Comparison of ENCODE assay signal across 8 mouse cellular contexts in genomic region chr5:148885821-148886609, GRCm38 (mm10). TPM values are rescaled to one million over a fixed set of nuclear protein-coding genes. Genes with fewer than 3 reads are reported as not detected.
DNase-seq lines count a peak whose midpoint lies in the region; ATAC-seq lines count a peak whose summit lies in the region.

No protein-coding gene starts in this region.

- H3K4me3 ChIP-seq in embryonic facial prominence, embryonic 11.5 days (ENCODE audit: low read depth, low read length), result no peak overlapping the region
- H3K4me3 ChIP-seq in intestine, embryonic 16.5 days (ENCODE audit: low read length), result peak overlapping the region; percentile 2; the same call in 1 of the 2 replicates
- H3K4me3 ChIP-seq in lung, embryonic 15.5 days, result peak overlapping the region; percentile 14; the same call in 1 of the 2 replicates
- no peak overlapping the region for H3K4me3 ChIP-seq in stomach, embryonic 14.5 days (ENCODE audit: low read depth, low read length)

- H3K36me3 ChIP-seq in embryonic facial prominence, embryonic 11.5 days (replicated peaks; ENCODE audit: control insufficient read depth, insufficient read depth, low read depth, low read length), result peaks cover 4% of the 10 kb centered on the region
- H3K36me3 ChIP-seq in intestine, embryonic 16.5 days (ENCODE audit: control insufficient read depth, insufficient read depth, low read length), result peaks cover 3% of the 10 kb centered on the region; the same call in 1 of the 2 replicates
- H3K36me3 ChIP-seq in lung, embryonic 15.5 days, result peaks cover 8% of the 10 kb centered on the region
- H3K36me3 ChIP-seq in stomach, embryonic 14.5 days (ENCODE audit: control insufficient read depth, insufficient read depth, low read length), result peaks cover 10% of the 10 kb centered on the region; the same call in 1 of the 2 replicates

- H3K9ac ChIP-seq in embryonic facial prominence, embryonic 11.5 days (replicated peaks; ENCODE audit: low read length), result 0 out of 2 replicates have a peak overlapping the region, but pooled peaks have one; percentile 34
- 0 out of 2 replicates have a peak overlapping the region, but pooled peaks have one; percentile 1 for H3K9ac ChIP-seq in intestine, embryonic 16.5 days (ENCODE audit: low read depth, low read length)
- no peak overlapping the region for H3K9ac ChIP-seq in lung, embryonic 15.5 days
- no peak overlapping the region for H3K9ac ChIP-seq in stomach, embryonic 14.5 days (replicated peaks; ENCODE audit: low read depth, low read length)

- peak; percentile 20 to 24 for DNase-seq in adrenal gland, postnatal 36 days
- DNase-seq in adrenal gland, adult 8-10 months, result no peak
- DNase-seq in embryonic facial prominence, embryonic 11.5 days (ENCODE audit: low spot score), result peak; percentile 90
- no peak for DNase-seq in gastrocnemius, postnatal 10 days
- no peak for DNase-seq in left cerebral cortex, postnatal 4 days

- ATAC-seq in embryonic facial prominence, embryonic 11.5 days (replicated peaks; ENCODE audit: insufficient number of reproducible peaks, low FRiP score, low TSS enrichment, low read depth), result peak; percentile 97
- ATAC-seq in intestine, embryonic 16.5 days, result peak; percentile 99
- peak; percentile 95 for ATAC-seq in lung, embryonic 15.5 days (ENCODE audit: borderline replicate concordance, extremely low read depth, low FRiP score, low TSS enrichment)
- ATAC-seq in stomach, embryonic 14.5 days (ENCODE audit: insufficient number of reproducible peaks, insufficient read depth, low FRiP score, low read depth), result peak; percentile 92

- no peaks in the 10 kb centered on the region for H3K27me3 ChIP-seq in embryonic facial prominence, embryonic 11.5 days (ENCODE audit: control insufficient read depth, insufficient read depth, low read length)
- H3K27me3 ChIP-seq in intestine, embryonic 16.5 days (replicated peaks; ENCODE audit: control insufficient read depth, insufficient read depth, low read length), result no peaks in the 10 kb centered on the region
- H3K27me3 ChIP-seq in lung, embryonic 15.5 days, result no peaks in the 10 kb centered on the region
- H3K27me3 ChIP-seq in stomach, embryonic 14.5 days (ENCODE audit: control insufficient read depth, insufficient read depth, low read length), result no peaks in the 10 kb centered on the region

- H3K4me2 ChIP-seq in embryonic facial prominence, embryonic 11.5 days (ENCODE audit: low read depth, low read length), result peak overlapping the region; percentile 32; the same call in 1 of the 2 replicates
- peak overlapping the region; percentile 40 for H3K4me2 ChIP-seq in intestine, embryonic 16.5 days (ENCODE audit: low read depth, low read length)
- H3K4me2 ChIP-seq in lung, embryonic 15.5 days, result peak overlapping the region; percentile 41
- 0 out of 2 replicates have a peak overlapping the region, but pooled peaks have one; percentile 10 for H3K4me2 ChIP-seq in stomach, embryonic 14.5 days (replicated peaks; ENCODE audit: low read depth, low read length)

- H3K27ac ChIP-seq in embryonic facial prominence, embryonic 11.5 days (replicated peaks; ENCODE audit: low read depth, low read length), result no peak overlapping the region
- H3K27ac ChIP-seq in intestine, embryonic 16.5 days (ENCODE audit: low read length), result no peak overlapping the region
- no peak overlapping the region for H3K27ac ChIP-seq in lung, embryonic 15.5 days
- no peak overlapping the region for H3K27ac ChIP-seq in stomach, embryonic 14.5 days (ENCODE audit: low read length)

- intact Hi-C loops in left cerebral cortex, postnatal 4 days (cut with DNase I), result no loop called here

- no peaks in the 10 kb centered on the region for H3K9me3 ChIP-seq in embryonic facial prominence, embryonic 11.5 days (replicated peaks; ENCODE audit: control insufficient read depth, low read length)
- H3K9me3 ChIP-seq in intestine, embryonic 16.5 days (ENCODE audit: control insufficient read depth, low read length), result no peaks in the 10 kb centered on the region
- no peaks in the 10 kb centered on the region for H3K9me3 ChIP-seq in lung, embryonic 15.5 days
- H3K9me3 ChIP-seq in stomach, embryonic 14.5 days (ENCODE audit: control insufficient read depth, low read depth, low read length), result no peaks in the 10 kb centered on the region

- no peaks in the 10 kb centered on the region for H3K4me1 ChIP-seq in embryonic facial prominence, embryonic 11.5 days (ENCODE audit: control insufficient read depth, insufficient read depth, low read length)
- H3K4me1 ChIP-seq in intestine, embryonic 16.5 days (ENCODE audit: control insufficient read depth, insufficient read depth, low read length), result no peaks in the 10 kb centered on the region
- no peaks in the 10 kb centered on the region for H3K4me1 ChIP-seq in lung, embryonic 15.5 days
- no peaks in the 10 kb centered on the region for H3K4me1 ChIP-seq in stomach, embryonic 14.5 days (ENCODE audit: control insufficient read depth, insufficient read depth, low read length)

- 28% methylated on average over 22 of the region's 22 CpGs for WGBS in embryonic facial prominence, embryonic 11.5 days
- WGBS in intestine, embryonic 16.5 days, result 38% methylated on average over 22 of the region's 22 CpGs
- 34% methylated on average over 22 of the region's 22 CpGs for WGBS in lung, embryonic 15.5 days
- 32% methylated on average over 22 of the region's 22 CpGs for WGBS in stomach, embryonic 14.5 days

RNA-seq across cellular contexts. Expression of gene Katnal1, which starts 43.1 kb away (rescaled TPM):
- 1 to 10 TPM; 6.5 to 9.7 TPM for total RNA-seq in adrenal gland, postnatal 36 days (2021)
- 10 to 100 TPM in 3 of 4 experiments, 1 to 10 TPM in 1; 9.6 to 19.8 (median 13.2) TPM for total RNA-seq in adrenal gland, adult 8-10 months (2022)
- 21.4 and 25.3 TPM in 2 replicates for polyA plus RNA-seq in embryonic facial prominence, embryonic 11.5 days (2014; fragmentation: Nextera tagmentation; extraction: Ambion mirVana)
- polyA plus RNA-seq in intestine, embryonic 16.5 days (2015; fragmentation: Nextera tagmentation; extraction: Ambion mirVana), result 6.4 and 6.9 TPM in 2 replicates
- polyA plus RNA-seq in lung, embryonic 15.5 days (2015; fragmentation: Nextera tagmentation; extraction: Ambion mirVana), result 11.9 and 12.5 TPM in 2 replicates
- polyA plus RNA-seq in stomach, embryonic 14.5 days (2014; fragmentation: Nextera tagmentation; extraction: Ambion mirVana), result 13.0 and 14.9 TPM in 2 replicates
- total RNA-seq in gastrocnemius, postnatal 10 days (2021), result 1 to 10 TPM; 5.5 to 6.9 TPM
- total RNA-seq in left cerebral cortex, postnatal 4 days (2021), result 10 to 100 TPM; 53.5 to 57.3 TPM

Comparison
In these comparisons a context has a peak if more than half of its experiments do, and no peak if none do; other contexts are left out.
1. DNase-seq: peak in adrenal gland, postnatal 36 days (2 of 2) and embryonic facial prominence, embryonic 11.5 days (single experiment); none in adrenal gland, adult 8-10 months (single experiment), gastrocnemius, postnatal 10 days (single experiment) and left cerebral cortex, postnatal 4 days (single experiment).
2. H3K4me3 ChIP-seq: peak in intestine, embryonic 16.5 days (single experiment) and lung, embryonic 15.5 days (single experiment); none in embryonic facial prominence, embryonic 11.5 days (single experiment) and stomach, embryonic 14.5 days (single experiment).
3. H3K9ac ChIP-seq: peak in embryonic facial prominence, embryonic 11.5 days (single experiment) and intestine, embryonic 16.5 days (single experiment); none in lung, embryonic 15.5 days (single experiment) and stomach, embryonic 14.5 days (single experiment).
4. Peak in every context shown above with its lines, with median percentiles within 50 percentile points of each other: ATAC-seq and H3K4me2 ChIP-seq.